Mouse (Mus musculus) forebrain, embryonic 15.5 days (tissue): ENCODE data around the gene Fam172a. TPM values are rescaled to one million over a fixed set of nuclear protein-coding genes. Genes with fewer than 3 reads are reported as not detected.

ENCODE experiments used
- ATAC-seq: fragments of 200-750 bp; cut with Nextera tagmentation; replicated peaks from 2 replicates; pipeline ENCODE4 v1.8.0; 2017; ENCODE audit warnings: mild to moderate bottlenecking, moderate TSS enrichment, moderate library complexity
- H3K27ac ChIP-seq: fragments of 300-500 bp; sonication (generic); replicated peaks from 2 replicates; pipeline ENCODE4 v1.5.1; 2015; ENCODE audit warnings: mild to moderate bottlenecking, inconsistent platforms
- H3K27me3 ChIP-seq: fragments of 300-500 bp; sonication (generic); 2 replicates; pipeline ENCODE4 v1.6.1; 2015; ENCODE audit warnings: inconsistent platforms
- H3K36me3 ChIP-seq: fragments of 300-500 bp; sonication (generic); 2 replicates; pipeline ENCODE4 v1.6.1; 2015; ENCODE audit warnings: mild to moderate bottlenecking, inconsistent platforms
- H3K4me1 ChIP-seq: fragments of 300-500 bp; sonication (generic); 2 replicates; pipeline ENCODE4 v1.6.1; 2015; ENCODE audit warnings: inconsistent platforms
- H3K4me2 ChIP-seq: fragments of 300-500 bp; sonication (generic); replicated peaks from 2 replicates; pipeline ENCODE4 v1.6.1; 2015; ENCODE audit warnings: mild to moderate bottlenecking, inconsistent platforms
- H3K4me3 ChIP-seq: fragments of 300-500 bp; sonication (generic); 2 replicates; pipeline ENCODE4 v1.5.1; 2015; ENCODE audit warnings: mild to moderate bottlenecking, inconsistent platforms
- H3K9ac ChIP-seq: fragments of 300-500 bp; sonication (generic); replicated peaks from 2 replicates; pipeline ENCODE4 v1.6.1; 2015; ENCODE audit warnings: mild to moderate bottlenecking, inconsistent platforms
- H3K9me3 ChIP-seq: fragments of 300-500 bp; sonication (generic); 2 replicates; pipeline ENCODE4 v1.6.1; 2016; ENCODE audit warnings: inconsistent platforms
- WGBS: fragments of 180-500 bp; shearing (Covaris S2); methylation state at CpG from one replicate; pipeline ENCODE4 v1.1.7; 2015; ENCODE audit warnings: mixed read lengths; 5-methylcytosine and 5-hydroxymethylcytosine counted together
- polyA plus RNA-seq: library from polyadenylated mRNA; unstranded; fragments of >200 nt; fragmentation: Nextera tagmentation; extraction: Ambion mirVana; gene quantifications from 2 replicates; pipeline ENCODE4 v1.2.1, GENCODE M21; 2015

The Fam172a gene
- polyA plus RNA-seq, 1 experiment from 2014 or later, result 58.8 TPM

DNA sequence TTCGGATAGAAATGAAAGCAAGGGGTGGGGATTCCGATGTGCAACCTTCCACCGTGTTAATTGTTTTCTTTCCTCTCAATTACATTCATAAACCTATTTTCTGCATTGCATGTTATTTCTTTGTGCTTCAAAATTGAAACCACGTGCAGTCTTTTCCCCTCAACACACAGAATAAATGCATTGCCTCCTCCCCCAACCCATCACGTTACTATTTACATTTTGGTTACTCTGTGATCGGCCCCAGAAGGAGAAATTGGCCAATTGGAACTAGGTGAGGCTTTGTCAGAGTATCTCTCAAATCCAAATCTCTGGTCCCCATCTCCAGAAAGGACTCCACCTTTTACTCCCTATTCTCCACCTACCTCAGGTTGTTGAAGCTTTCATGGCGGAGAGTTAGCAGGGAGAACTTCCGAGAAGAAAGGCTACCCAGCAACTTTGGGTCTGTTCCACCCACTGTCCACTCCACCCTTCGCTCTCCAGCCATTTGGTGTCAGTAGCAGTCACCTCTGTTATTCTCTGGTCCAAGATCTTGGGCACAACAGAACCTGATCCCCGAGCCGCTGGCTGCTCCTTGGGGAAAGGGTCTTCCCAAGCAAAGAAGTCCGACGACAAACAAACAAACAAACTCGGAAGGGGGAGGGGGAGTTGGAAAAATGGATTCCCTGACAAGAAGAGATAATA, 483.1 kb downstream of the Fam172a start:
- Histone ChIP-seq H3K4me3 (0 out of 2 replicates have a peak overlapping the region, but pooled peaks have one; percentile 5), H3K9me3 (no peaks in the 10 kb centered on the region), H3K27ac (peak overlapping the region; percentile 96), H3K4me2 (peak overlapping the region; percentile 69), H3K9ac (peak overlapping the region; percentile 28; the same call in 1 of the 2 replicates), H3K27me3 (peaks cover 14% of the 10 kb centered on the region; the same call in 1 of the 2 replicates), H3K36me3 (no peaks in the 10 kb centered on the region), H3K4me1 (peaks cover 45% of the 10 kb centered on the region)
- no peak for ATAC-seq
- 8% methylated on average over 14 of the region's 14 CpGs for WGBS

DNA sequence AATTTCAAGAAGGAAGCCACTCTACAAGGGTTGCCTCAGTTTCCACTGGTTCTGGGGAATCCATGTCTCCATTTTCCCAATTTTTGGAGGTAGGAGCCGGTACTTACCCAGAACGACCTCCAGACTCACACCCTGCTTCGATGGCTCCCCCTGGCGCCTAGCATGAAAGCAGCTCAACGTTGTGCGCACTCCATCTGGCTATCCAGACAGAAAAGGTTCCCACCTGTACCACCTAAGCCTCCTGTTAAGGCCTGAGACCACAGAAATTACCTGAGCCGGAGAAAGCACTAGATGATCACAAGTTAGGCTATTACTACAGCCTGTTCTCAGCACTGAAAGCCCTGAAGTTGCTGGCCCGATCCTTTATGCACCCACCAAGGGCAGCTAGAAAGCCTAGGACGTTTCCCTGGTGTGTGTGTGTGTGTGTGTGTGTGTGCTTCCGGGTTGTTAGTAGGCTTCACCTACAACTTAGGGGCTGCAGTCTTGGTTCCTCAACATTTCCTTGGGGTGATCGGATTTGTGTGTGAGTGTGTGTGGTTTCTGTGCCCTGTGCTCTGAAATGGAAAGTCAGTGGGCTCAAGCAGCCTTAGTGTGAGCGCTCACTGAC, 484.6 kb downstream of the Fam172a start:
- 0 out of 2 replicates have a peak overlapping the region, but pooled peaks have one; percentile 10 for H3K9ac ChIP-seq
- 0 out of 2 replicates have a peak overlapping the region, but pooled peaks have one; percentile 12 for H3K4me2 ChIP-seq
- H3K27ac ChIP-seq, result peak overlapping the region; percentile 96
- ATAC-seq, result no peak
- H3K9me3 ChIP-seq, result no peaks in the 10 kb centered on the region
- peaks cover 12% of the 10 kb centered on the region; the same call in 1 of the 2 replicates for H3K27me3 ChIP-seq
- H3K4me3 ChIP-seq, result no peak overlapping the region
- WGBS, result 18% methylated on average over 12 of the region's 12 CpGs
- H3K4me1 ChIP-seq, result peaks cover 42% of the 10 kb centered on the region
- no peaks in the 10 kb centered on the region for H3K36me3 ChIP-seq

DNA sequence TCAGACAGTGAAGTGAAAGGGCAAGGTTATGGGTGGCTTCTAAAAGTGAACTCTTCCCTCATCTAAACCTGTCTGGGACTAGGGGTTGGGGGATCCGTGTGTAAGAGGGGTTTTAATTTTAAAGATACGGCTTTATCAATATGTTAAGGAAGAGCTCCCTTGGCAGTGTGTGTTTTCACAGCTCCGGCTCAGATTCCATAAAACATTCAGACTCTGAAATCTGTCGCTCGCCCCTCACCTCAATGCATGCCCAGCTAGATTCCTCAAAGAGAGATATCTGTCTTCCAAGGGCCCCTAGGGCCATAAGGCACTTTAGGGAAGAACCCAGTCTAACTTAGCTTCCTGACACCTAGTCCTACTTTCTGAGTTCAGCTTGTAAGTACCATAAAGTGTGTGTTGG, 486.0 kb downstream of the Fam172a start:
- H3K9me3 ChIP-seq, result no peaks in the 10 kb centered on the region
- WGBS, result 34% methylated on average over 5 of the region's 5 CpGs
- H3K27me3 ChIP-seq, result peaks cover 7% of the 10 kb centered on the region; the same call in 1 of the 2 replicates
- H3K4me2 ChIP-seq, result peak overlapping the region; percentile 26
- no peak for ATAC-seq
- H3K27ac ChIP-seq, result peak overlapping the region; percentile 96
- no peak overlapping the region for H3K4me3 ChIP-seq
- no peaks in the 10 kb centered on the region for H3K36me3 ChIP-seq
- peak overlapping the region; percentile 22 for H3K9ac ChIP-seq
- H3K4me1 ChIP-seq, result peaks cover 39% of the 10 kb centered on the region

DNA sequence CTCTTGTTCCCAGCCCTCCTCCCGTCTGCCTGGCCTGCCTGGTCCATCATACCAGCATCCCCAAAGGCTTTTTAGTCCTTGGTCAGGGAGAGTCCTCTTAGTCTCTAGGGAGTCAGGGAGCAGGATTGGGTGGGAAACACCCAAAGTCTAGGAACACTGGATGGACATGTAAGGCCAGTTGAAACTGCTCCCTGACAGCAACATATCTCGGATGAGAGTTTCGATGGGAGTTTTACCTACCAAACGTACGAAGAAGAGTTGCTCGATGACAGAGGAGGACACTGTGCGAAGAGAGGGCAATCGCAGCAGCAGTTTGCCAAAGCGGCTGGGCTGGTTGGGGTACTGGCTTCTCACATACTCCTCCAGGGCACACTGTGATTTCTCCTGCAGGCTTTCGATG, 487.8 kb downstream of the Fam172a start:
- Histone ChIP-seq H3K9ac (peak overlapping the region; percentile 53), H3K27me3 (peaks cover 6% of the 10 kb centered on the region; the same call in 1 of the 2 replicates), H3K4me1 (peaks cover 42% of the 10 kb centered on the region), H3K4me2 (peak overlapping the region; percentile 60), H3K4me3 (peak overlapping the region; percentile 89), H3K9me3 (no peaks in the 10 kb centered on the region), H3K36me3 (no peaks in the 10 kb centered on the region), H3K27ac (peak overlapping the region; percentile 87)
- WGBS, result 29% methylated on average over 10 of the region's 10 CpGs
- no peak for ATAC-seq

DNA sequence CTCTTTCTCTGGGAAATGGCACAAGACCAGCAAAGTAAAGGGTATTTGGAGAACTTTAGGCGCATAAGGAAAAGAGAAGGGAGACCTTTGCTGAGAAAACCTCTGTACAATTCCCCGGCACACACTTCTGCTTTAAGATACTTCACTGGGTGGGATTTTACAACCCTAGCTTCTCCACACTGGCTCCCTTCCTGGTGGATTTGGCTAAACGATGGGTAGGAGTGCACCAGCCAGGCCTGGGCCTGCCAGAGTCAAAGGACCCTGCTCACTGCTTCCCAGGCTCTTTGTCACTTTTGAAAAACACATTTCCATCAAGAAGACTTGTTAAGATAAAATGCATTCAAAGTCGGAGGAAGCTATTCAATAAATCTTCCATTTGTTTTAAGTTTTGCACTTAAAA, 491.4 kb downstream of the Fam172a start:
- Histone ChIP-seq H3K4me1 (peaks cover 35% of the 10 kb centered on the region), H3K27ac (peak overlapping the region; percentile 87), H3K27me3 (peaks cover 3% of the 10 kb centered on the region; the same call in 1 of the 2 replicates), H3K9ac (peak overlapping the region; percentile 99), H3K9me3 (no peaks in the 10 kb centered on the region), H3K36me3 (no peaks in the 10 kb centered on the region), H3K4me2 (peak overlapping the region; percentile 60), H3K4me3 (peak overlapping the region; percentile 89)
- 25% methylated on average over 4 of the region's 4 CpGs for WGBS
- no peak for ATAC-seq

DNA sequence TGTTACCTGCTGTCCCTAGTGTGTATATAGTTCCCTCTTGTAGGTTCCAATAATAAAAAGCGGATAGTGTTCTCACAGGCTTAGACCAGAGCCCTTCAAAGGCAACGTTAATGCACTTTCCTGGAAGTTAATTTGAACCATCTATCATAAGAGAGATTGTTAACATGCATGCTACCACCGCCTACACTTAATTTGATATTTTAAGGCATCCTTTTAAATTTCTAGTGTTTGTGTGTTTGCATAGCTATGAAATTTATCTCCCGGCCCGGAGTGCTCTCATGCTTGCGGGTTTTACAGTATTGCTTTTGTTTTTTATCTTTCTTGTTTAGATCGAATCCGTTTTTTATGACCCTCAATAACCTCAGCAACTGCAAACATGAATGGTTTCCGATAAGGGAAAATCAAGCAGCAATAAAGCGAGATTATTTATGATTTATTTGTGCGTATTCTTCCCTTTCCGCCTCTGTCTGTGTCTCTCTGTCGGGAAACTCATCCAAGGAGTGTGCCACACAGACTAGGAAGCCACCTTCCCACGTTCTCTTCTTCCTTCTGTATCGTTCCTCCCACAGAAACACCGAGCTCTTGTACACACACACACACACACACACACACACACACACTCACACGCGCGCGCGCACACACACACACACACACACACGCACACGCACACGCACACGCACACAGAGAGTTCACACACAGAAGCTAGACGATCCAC, 492.5 kb downstream of the Fam172a start:
- no peak for ATAC-seq
- peak overlapping the region; percentile 87 for H3K27ac ChIP-seq
- H3K27me3 ChIP-seq, result 0 out of 2 replicates have a peak, but pooled peaks cover 3% of the 10 kb centered on the region
- peaks cover 34% of the 10 kb centered on the region for H3K4me1 ChIP-seq
- 13% methylated on average over 26 of the region's 26 CpGs for WGBS
- H3K4me3 ChIP-seq, result peak overlapping the region; percentile 89
- H3K36me3 ChIP-seq, result no peaks in the 10 kb centered on the region
- peak overlapping the region; percentile 99 for H3K9ac ChIP-seq
- peak overlapping the region; percentile 60 for H3K4me2 ChIP-seq
- no peaks in the 10 kb centered on the region for H3K9me3 ChIP-seq

DNA sequence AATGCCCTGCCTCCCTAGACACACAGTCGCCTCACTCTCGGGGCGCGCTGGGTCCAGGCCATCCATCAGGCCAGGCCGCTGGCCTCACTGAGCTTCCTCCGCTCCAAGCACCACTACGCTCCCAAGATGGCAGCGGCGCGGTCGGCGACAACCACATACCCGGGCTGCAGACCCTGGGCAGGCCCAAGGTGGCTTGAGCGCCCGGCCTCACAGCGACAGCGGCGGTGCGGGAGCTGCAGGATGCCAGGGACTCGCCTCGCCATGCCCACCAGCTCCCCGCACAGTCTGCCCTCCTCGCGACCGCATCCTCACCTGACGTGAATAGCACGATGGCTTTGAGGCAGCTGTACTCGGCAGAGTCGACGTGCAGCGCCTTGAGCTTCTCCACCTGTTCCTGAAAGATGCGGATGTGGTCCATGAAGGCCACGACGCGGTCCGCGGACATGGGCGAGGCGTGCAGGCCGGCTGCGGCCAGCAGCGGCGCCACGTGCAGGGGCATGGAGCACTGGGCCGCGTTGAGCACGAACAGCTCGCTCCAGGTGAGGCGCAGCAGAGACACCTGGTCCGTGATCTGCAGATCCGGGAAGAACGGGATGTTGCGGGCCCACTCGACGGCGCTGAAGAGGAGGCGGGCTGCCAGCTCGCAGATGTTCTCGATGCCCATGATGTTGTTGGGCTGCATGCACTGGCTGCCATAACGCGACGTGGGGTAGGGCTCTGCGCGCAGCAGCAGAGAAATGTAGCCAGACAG, 493.2 kb downstream of the Fam172a start:
- H3K27ac ChIP-seq, result peak overlapping the region; percentile 87
- no peaks in the 10 kb centered on the region for H3K36me3 ChIP-seq
- peak overlapping the region; percentile 99 for H3K9ac ChIP-seq
- H3K4me2 ChIP-seq, result peak overlapping the region; percentile 60
- H3K27me3 ChIP-seq, result no peaks in the 10 kb centered on the region
- H3K9me3 ChIP-seq, result no peaks in the 10 kb centered on the region
- 2% methylated on average over 64 of the region's 64 CpGs for WGBS
- peak overlapping the region; percentile 89 for H3K4me3 ChIP-seq
- ATAC-seq, result no peak
- peaks cover 28% of the 10 kb centered on the region for H3K4me1 ChIP-seq

DNA sequence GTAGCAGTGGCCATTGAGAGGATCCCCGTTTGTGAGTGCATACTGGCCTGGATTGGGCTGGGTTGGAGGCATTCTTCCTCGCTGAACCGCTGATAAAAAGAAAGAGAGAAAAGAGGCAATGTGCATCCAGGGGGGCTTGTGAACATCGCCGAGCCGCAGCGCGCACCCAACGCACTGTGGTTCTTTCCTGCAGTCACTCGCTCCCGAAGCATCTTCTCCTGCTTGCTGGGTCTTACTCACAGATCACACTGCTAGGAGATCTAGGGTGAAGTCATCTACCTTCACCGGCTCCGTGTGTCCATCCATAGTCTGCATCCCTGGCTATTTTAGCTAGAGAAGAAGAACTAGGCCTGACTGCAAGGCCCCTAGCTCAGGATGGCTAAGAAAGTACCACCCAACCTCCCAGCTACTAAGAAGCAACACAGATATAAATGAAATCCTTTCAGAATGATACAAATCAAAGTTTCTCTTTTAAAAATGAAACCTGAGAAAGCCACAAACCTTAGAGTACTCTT, 493.8 kb downstream of the Fam172a start:
- no peak for ATAC-seq
- Histone ChIP-seq H3K9me3 (no peaks in the 10 kb centered on the region), H3K9ac (peak overlapping the region; percentile 99), H3K4me2 (peak overlapping the region; percentile 60), H3K4me3 (peak overlapping the region; percentile 89), H3K27me3 (no peaks in the 10 kb centered on the region), H3K27ac (peak overlapping the region; percentile 87), H3K4me1 (peaks cover 24% of the 10 kb centered on the region), H3K36me3 (no peaks in the 10 kb centered on the region)
- WGBS, result 6% methylated on average over 13 of the region's 13 CpGs

DNA sequence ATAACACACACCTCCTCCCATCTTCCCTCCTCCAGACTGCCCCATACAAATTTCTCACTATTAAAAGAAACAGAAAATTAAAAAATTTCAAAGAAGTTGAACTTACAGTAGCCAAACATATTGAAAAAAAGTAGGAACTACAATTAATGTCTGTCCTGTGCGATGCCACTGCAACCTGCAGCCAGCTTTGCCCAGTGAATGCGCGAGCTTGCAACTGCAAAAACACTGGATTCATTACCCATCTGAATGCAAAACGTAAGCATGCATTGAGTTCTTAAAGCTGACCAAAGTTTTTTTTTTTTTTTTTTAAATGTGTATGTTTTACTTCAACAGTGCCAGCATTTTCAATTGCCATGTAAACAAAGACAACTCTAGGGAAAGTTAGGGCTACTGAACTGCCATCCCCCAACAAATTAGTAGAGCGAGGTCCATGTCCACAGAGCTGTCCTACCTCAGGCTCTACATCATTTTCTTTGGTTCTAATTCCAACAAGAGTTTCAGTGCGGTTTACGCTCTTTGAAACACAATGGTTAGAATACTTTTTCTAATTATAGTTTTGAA, 494.5 kb downstream of the Fam172a start:
- WGBS, result 11% methylated on average over 7 of the region's 7 CpGs
- H3K27me3 ChIP-seq, result no peaks in the 10 kb centered on the region
- ATAC-seq, result no peak
- H3K36me3 ChIP-seq, result no peaks in the 10 kb centered on the region
- H3K4me1 ChIP-seq, result peaks cover 22% of the 10 kb centered on the region
- H3K4me3 ChIP-seq, result peak overlapping the region; percentile 89
- H3K4me2 ChIP-seq, result peak overlapping the region; percentile 60
- H3K9me3 ChIP-seq, result no peaks in the 10 kb centered on the region
- peak overlapping the region; percentile 99 for H3K9ac ChIP-seq
- peak overlapping the region; percentile 87 for H3K27ac ChIP-seq

DNA sequence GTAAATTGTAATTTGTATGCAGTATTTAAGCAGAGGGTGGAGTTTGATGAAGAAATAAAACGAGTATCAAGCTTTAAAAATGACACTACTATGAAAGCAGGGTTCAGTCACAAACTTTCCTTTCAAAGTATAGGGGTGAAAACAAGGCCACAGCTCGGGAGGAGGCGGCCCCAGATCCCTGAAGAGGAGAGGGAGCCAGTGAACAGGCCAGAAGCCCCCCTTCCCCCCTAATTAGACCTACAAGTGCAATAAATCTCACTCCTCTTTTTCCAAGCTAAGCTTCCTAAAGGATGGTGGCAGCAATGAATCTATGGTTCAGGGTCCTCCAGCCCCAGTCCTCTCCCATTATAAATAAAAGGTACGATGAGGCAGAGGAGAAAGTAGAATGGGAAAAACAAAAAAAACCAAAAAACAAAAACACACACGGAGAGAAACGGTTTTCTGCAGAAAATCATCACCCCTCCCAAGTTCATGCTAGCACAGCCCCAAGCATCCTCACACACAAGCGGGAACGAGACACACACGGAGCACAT, 495.5 kb downstream of the Fam172a start:
- peak overlapping the region; percentile 99 for H3K9ac ChIP-seq
- no peaks in the 10 kb centered on the region for H3K9me3 ChIP-seq
- H3K27me3 ChIP-seq, result no peaks in the 10 kb centered on the region
- peak overlapping the region; percentile 100 for H3K27ac ChIP-seq
- peak overlapping the region; percentile 71 for H3K4me2 ChIP-seq
- no peak for ATAC-seq
- peaks cover 14% of the 10 kb centered on the region for H3K4me1 ChIP-seq
- under 1% methylated on average over 9 of the region's 9 CpGs for WGBS
- no peaks in the 10 kb centered on the region for H3K36me3 ChIP-seq
- H3K4me3 ChIP-seq, result peak overlapping the region; percentile 89
